Mouse (Mus musculus) liver, embryonic 11.5 days (tissue): ENCODE measurements around the gene C1qtnf6. TPM values are rescaled to one million over a fixed set of nuclear protein-coding genes. Genes with fewer than 3 reads are reported as not detected.

Experiments used
- ATAC-seq: fragments of 200-750 bp; cut with Nextera tagmentation; replicated peaks from 2 replicates; pipeline ENCODE4 v1.8.0; 2017; ENCODE audit warnings: moderate number of reproducible peaks, mild to moderate bottlenecking, moderate TSS enrichment, moderate library complexity; ENCODE audit not compliant: low FRiP score
- DNase-seq: peaks from one replicate; pipeline ENCODE4 v3.0.0-alpha.2; 2017; ENCODE audit warnings: low spot score
- H3K27ac ChIP-seq: fragments of 300-500 bp; sonication (generic); 2 replicates; pipeline ENCODE4 v1.5.1; 2014; ENCODE audit warnings: mild to moderate bottlenecking, low read depth, low read length, control low read depth
- H3K27me3 ChIP-seq: fragments of 300-500 bp; sonication (generic); replicated peaks from 2 replicates; pipeline ENCODE4 v1.6.1; 2014; ENCODE audit warnings: low read length, mixed read lengths; ENCODE audit not compliant: control insufficient read depth, insufficient read depth
- H3K36me3 ChIP-seq: fragments of 300-500 bp; sonication (generic); 2 replicates; pipeline ENCODE4 v1.6.1; 2014; ENCODE audit warnings: mild to moderate bottlenecking, low read length, moderate library complexity, mixed read lengths; ENCODE audit not compliant: control insufficient read depth, insufficient read depth
- H3K4me1 ChIP-seq: fragments of 300-500 bp; sonication (generic); replicated peaks from 2 replicates; pipeline ENCODE4 v1.6.1; 2014; ENCODE audit warnings: low read length, mixed read lengths; ENCODE audit not compliant: control insufficient read depth, insufficient read depth
- H3K4me2 ChIP-seq: fragments of 300-500 bp; sonication (generic); 2 replicates; pipeline ENCODE4 v1.6.1; 2014; ENCODE audit warnings: mild to moderate bottlenecking, control low read depth, moderate library complexity
- H3K4me3 ChIP-seq: fragments of 300-500 bp; sonication (generic); 2 replicates; pipeline ENCODE4 v1.5.1; 2014; ENCODE audit warnings: low read depth, low read length, control low read depth
- H3K9ac ChIP-seq: fragments of 300-500 bp; sonication (generic); 2 replicates; pipeline ENCODE4 v1.6.1; 2014; ENCODE audit warnings: low read depth, low read length, control low read depth
- H3K9me3 ChIP-seq: fragments of 300-500 bp; sonication (generic); 2 replicates; pipeline ENCODE4 v1.6.1; 2016; ENCODE audit warnings: low read length, inconsistent platforms, mixed read lengths; ENCODE audit not compliant: control insufficient read depth
- WGBS: fragments of 180-500 bp; shearing (Covaris S2); extraction: QIAGEN DNeasy Blood & Tissue Kit; methylation state at CpG from one replicate; pipeline ENCODE4 v1.1.7; 2014; 5-methylcytosine and 5-hydroxymethylcytosine counted together
- polyA plus RNA-seq: library from polyadenylated mRNA; unstranded; fragments of >200 nt; fragmentation: Nextera tagmentation; extraction: Ambion mirVana; gene quantifications from 2 replicates; pipeline ENCODE4 v1.2.1, GENCODE M21; 2014

Gene C1qtnf6
- polyA plus RNA-seq, 1 experiment from 2014 or later: 14.0 TPM

- ATAC-seq (peak; percentile 51), DNase-seq (peak; percentile 72)
- H3K4me2 ChIP-seq: peak overlapping the region; percentile 50
- WGBS: 11% methylated on average over 13 of the region's 15 CpGs
- H3K4me1 ChIP-seq: peaks cover 24% of the 10 kb centered on the region
- 0 out of 2 replicates have a peak, but pooled peaks cover 2% of the 10 kb centered on the region for H3K27me3 ChIP-seq
- peak overlapping the region; percentile 47 for H3K9ac ChIP-seq
- peak overlapping the region; percentile 39 for H3K4me3 ChIP-seq
- H3K36me3 ChIP-seq: no peaks in the 10 kb centered on the region
- peak overlapping the region; percentile 65 for H3K27ac ChIP-seq
- H3K9me3 ChIP-seq: no peaks in the 10 kb centered on the region
Observed at GRCm38 (mm10) chr15:78529428-78529990, 1.7 kb downstream of the C1qtnf6 start.

- Histone ChIP-seq H3K4me1 (peaks cover 24% of the 10 kb centered on the region), H3K9me3 (no peaks in the 10 kb centered on the region), H3K4me2 (peak overlapping the region; percentile 50), H3K27ac (peak overlapping the region; percentile 65), H3K9ac (peak overlapping the region; percentile 47; the same call in 1 of the 2 replicates), H3K27me3 (0 out of 2 replicates have a peak, but pooled peaks cover 2% of the 10 kb centered on the region), H3K36me3 (no peaks in the 10 kb centered on the region), H3K4me3 (peak overlapping the region; percentile 39)
- ATAC-seq: peak; percentile 15; the same call in 1 of the 2 replicates
- 36% methylated on average over 11 of the region's 11 CpGs for WGBS
- no peak for DNase-seq
Observed at GRCm38 (mm10) chr15:78528726-78529411, 2.3 kb downstream of the C1qtnf6 start.

GRCm38 (mm10) chr15:78527973-78528372 lies 3.2 kb downstream of the C1qtnf6 start:
- whole genome bisulfite sequencing: 66% methylated on average over 7 of the region's 7 CpGs
- ATAC-seq (no peak), DNase-seq (no peak)
- H3K36me3 ChIP-seq: no peaks in the 10 kb centered on the region
- no peak overlapping the region for H3K4me3 ChIP-seq
- H3K4me2 ChIP-seq: no peak overlapping the region; the same call in 1 of the 2 replicates
- no peak overlapping the region for H3K9ac ChIP-seq
- H3K9me3 ChIP-seq: no peaks in the 10 kb centered on the region
- H3K27me3 ChIP-seq: peaks cover 2% of the 10 kb centered on the region; the same call in 1 of the 2 replicates
- no peak overlapping the region; the same call in 1 of the 2 replicates for H3K27ac ChIP-seq
- peaks cover 18% of the 10 kb centered on the region for H3K4me1 ChIP-seq

- ATAC-seq (no peak), DNase-seq (no peak)
- Histone ChIP-seq H3K4me1 (peaks cover 9% of the 10 kb centered on the region), H3K4me3 (no peak overlapping the region), H3K27me3 (no peaks in the 10 kb centered on the region; the same call in 1 of the 2 replicates), H3K27ac (no peak overlapping the region), H3K9me3 (no peaks in the 10 kb centered on the region), H3K4me2 (no peak overlapping the region), H3K9ac (no peak overlapping the region), H3K36me3 (no peaks in the 10 kb centered on the region)
- WGBS: 92% methylated on average over 5 of the region's 5 CpGs
Observed at GRCm38 (mm10) chr15:78524163-78524562, 7.1 kb downstream of the C1qtnf6 start.

GRCm38 (mm10) chr15:78521892-78522291 lies 9.3 kb downstream of the C1qtnf6 start:
- H3K4me2 ChIP-seq: no peak overlapping the region
- H3K9ac ChIP-seq: no peak overlapping the region
- no peaks in the 10 kb centered on the region for H3K9me3 ChIP-seq
- peaks cover 3% of the 10 kb centered on the region for H3K4me1 ChIP-seq
- no peaks in the 10 kb centered on the region; the same call in 1 of the 2 replicates for H3K27me3 ChIP-seq
- no peak overlapping the region for H3K4me3 ChIP-seq
- no peak for DNase-seq
- no peaks in the 10 kb centered on the region for H3K36me3 ChIP-seq
- ATAC-seq: no peak
- WGBS: 54% methylated on average over 6 of the region's 6 CpGs
- H3K27ac ChIP-seq: no peak overlapping the region

GRCm38 (mm10) chr15:78521331-78521730 lies 9.9 kb downstream of the C1qtnf6 start:
- ATAC-seq: no peak
- WGBS: 63% methylated on average over 8 of the region's 8 CpGs

GRCm38 (mm10) chr15:78520112-78520715 lies 11.0 kb downstream of the C1qtnf6 start:
- H3K36me3 ChIP-seq: no peaks in the 10 kb centered on the region
- H3K4me2 ChIP-seq: no peak overlapping the region
- H3K4me3 ChIP-seq: no peak overlapping the region
- no peak overlapping the region for H3K9ac ChIP-seq
- WGBS: 54% methylated on average over 13 of the region's 13 CpGs
- ATAC-seq (no peak), DNase-seq (no peak)
- H3K9me3 ChIP-seq: no peaks in the 10 kb centered on the region
- H3K27ac ChIP-seq: no peak overlapping the region
- no peaks in the 10 kb centered on the region; the same call in 1 of the 2 replicates for H3K27me3 ChIP-seq
- H3K4me1 ChIP-seq: peaks cover 3% of the 10 kb centered on the region

More at GRCm38 (mm10) chr15:78521331-78521730, 9.9 kb downstream of the C1qtnf6 start:
- Histone ChIP-seq H3K4me3 (no peak overlapping the region), H3K27me3 (no peaks in the 10 kb centered on the region; the same call in 1 of the 2 replicates), H3K27ac (no peak overlapping the region), H3K4me1 (peaks cover 3% of the 10 kb centered on the region), H3K9me3 (no peaks in the 10 kb centered on the region), H3K4me2 (no peak overlapping the region), H3K36me3 (no peaks in the 10 kb centered on the region), H3K9ac (no peak overlapping the region)
- no peak for DNase-seq

- Histone ChIP-seq H3K4me3 (no peak overlapping the region), H3K9me3 (no peaks in the 10 kb centered on the region), H3K9ac (no peak overlapping the region), H3K4me2 (no peak overlapping the region), H3K27me3 (no peaks in the 10 kb centered on the region), H3K36me3 (no peaks in the 10 kb centered on the region), H3K4me1 (peaks cover 3% of the 10 kb centered on the region), H3K27ac (no peak overlapping the region)
- no peak for DNase-seq
- WGBS: 54% methylated on average over 7 of the region's 7 CpGs
- no peak for ATAC-seq
Observed at GRCm38 (mm10) chr15:78518221-78518620, 13.0 kb downstream of the C1qtnf6 start.
